Mouse (Mus musculus): ENCODE data around the gene Herc4.

- TF ChIP-seq POLR2A (IDR thresholded peaks at IDR 0.05; ENCODE audit: low read depth, low read length) (no peak), CTCF (IDR thresholded peaks at IDR 0.05; ENCODE audit: borderline replicate concordance, insufficient read depth, low read length) (no peak)
Measured at GRCm38 (mm10) chr10:63247457-63247856, 3.8 kb downstream of the Herc4 start.

Measured in embryonic fibroblast, embryonic 13.5 days (primary cell).